ENCODE assay signal across 16 mouse cellular contexts in genomic region chr15:93853221-93853620, GRCm38 (mm10).
DNase-seq lines count a peak whose midpoint lies in the region; ATAC-seq and TF ChIP-seq lines count a peak whose summit lies in the region.
"Had no signal": no experiment of that assay in that cellular context is flagged by ENCODE, and none has a peak within 500 bp of the region (broad histone marks: within the 10 kb centered on the region; RNA-seq: fewer than 3 reads in every experiment).

No protein-coding gene starts in this region.

- 0 out of 2 replicates have a peak, but pooled peaks cover 10% of the 10 kb centered on the region for H3K4me1 ChIP-seq in kidney, embryonic 15.5 days
- H3K4me1 ChIP-seq: liver, embryonic 13.5 days had no signal

- H3K9me3 ChIP-seq in kidney, embryonic 15.5 days (replicated peaks): 0 out of 2 replicates have a peak, but pooled peaks cover 4% of the 10 kb centered on the region
- H3K9me3 ChIP-seq: heart, embryonic 13.5 days; liver, embryonic 13.5 days had no signal

- H3K27ac ChIP-seq in kidney, embryonic 15.5 days: 0 out of 2 replicates have a peak overlapping the region, but pooled peaks have one; percentile 20
- no peak overlapping the region for H3K27ac ChIP-seq in gastrocnemius, adult 2 months
- H3K27ac ChIP-seq: heart, embryonic 13.5 days; liver, embryonic 13.5 days had no signal

- H3K36me3 ChIP-seq in kidney, embryonic 15.5 days: no peaks in the 10 kb centered on the region
- H3K36me3 ChIP-seq: heart, embryonic 13.5 days; liver, embryonic 13.5 days had no signal

- intact Hi-C loops in left cerebral cortex, postnatal 36 days (cut with DNase I): no loop called here
- intact Hi-C loops in gastrocnemius, adult 2 months (cut with DNase I): no loop called here

- DNase-seq in kidney, adult 18-20 months: no peak
- DNase-seq in NIH3T3 (ENCODE audit: low read depth): peak; percentile 36
- peak; percentile 73 for DNase-seq in brain, adult 2 months (ENCODE audit: low read depth, low spot score)
- peak; percentile 25 to 33 for DNase-seq in left cerebral cortex, postnatal 36 days (ENCODE audit: low spot score in 2 of 2)
- DNase-seq in yolk sac, embryonic 10.5 days (ENCODE audit: low spot score): no peak
- DNase-seq in gastrocnemius, adult 2 months: no peak
- DNase-seq in gastrocnemius, postnatal 4 days (ENCODE audit: low spot score in 2 of 2): no peak
- DNase-seq: adrenal gland, adult 8-10 months; cerebellum, adult 2 months; gastrocnemius, postnatal 36 days; liver, embryonic 13.5 days; thymus, adult 18-20 months had no signal

- peak; percentile 54 for ATAC-seq in kidney, embryonic 15.5 days (replicated peaks; ENCODE audit: low FRiP score)
- ATAC-seq: forebrain, embryonic 16.5 days had no signal

- no peaks in the 10 kb centered on the region for H3K27me3 ChIP-seq in kidney, embryonic 15.5 days
- H3K27me3 ChIP-seq: heart, embryonic 13.5 days; liver, embryonic 13.5 days; megakaryocyte, embryonic 14.5 days had no signal

- no peak overlapping the region for H3K4me2 ChIP-seq in kidney, embryonic 15.5 days
- H3K4me2 ChIP-seq: heart, embryonic 13.5 days; liver, embryonic 13.5 days had no signal

- 29% methylated on average over 3 of the region's 3 CpGs for WGBS in kidney, embryonic 15.5 days

- H3K4me3 ChIP-seq in kidney, embryonic 15.5 days (replicated peaks): no peak overlapping the region
- H3K4me3 ChIP-seq in gastrocnemius, adult 2 months: no peak overlapping the region
- H3K4me3 ChIP-seq: heart, embryonic 13.5 days; liver, embryonic 13.5 days; megakaryocyte, embryonic 14.5 days had no signal

- no peak for TF ChIP-seq CTCF in gastrocnemius, adult 2 months (IDR thresholded peaks at IDR 0.05)

- H3K9ac ChIP-seq in kidney, embryonic 15.5 days: no peak overlapping the region
- H3K9ac ChIP-seq: heart, embryonic 13.5 days; liver, embryonic 13.5 days had no signal

Comparison
In these comparisons a context has a peak if more than half of its experiments do, and no peak if none do; other contexts are left out.
1. DNase-seq: peak in NIH3T3 (single experiment), brain, adult 2 months (single experiment) and left cerebral cortex, postnatal 36 days (2 of 2); none in kidney, adult 18-20 months (single experiment), yolk sac, embryonic 10.5 days (single experiment), gastrocnemius, adult 2 months (single experiment) and gastrocnemius, postnatal 4 days (0 of 2).